Mouse (Mus musculus) ovary, adult 10 weeks (tissue): ENCODE measurements around the gene Pex10. TPM values are rescaled to one million over a fixed set of nuclear protein-coding genes. Genes with fewer than 3 reads are reported as not detected.

Experiments
- polyA plus RNA-seq: library from polyadenylated mRNA; stranded (reverse); fragments of 350-450 nt; fragmentation: Illumina TruSeq; extraction: RNeasy Lipid Tissue Mini Kit (QIAGEN cat#74804); gene quantifications from one replicate; pipeline ENCODE4 v1.2.3, GENCODE M21; 2014

The Pex10 gene
- polyA plus RNA-seq: 2.9 TPM

GRCm38 (mm10) chr4:155066834-155067522 lies at the start of gene Pex10:
Gene Pex10 (plus strand): TSS chr4:155067016.

GRCm38 (mm10) chr4:155056724-155057123 lies 10.1 kb upstream of the Pex10 start, which contains the start of gene Plch2:
Gene Plch2 (minus strand): TSS chr4:155056784.

GRCm38 (mm10) chr4:155086108-155087024 lies 19.6 kb downstream of the Pex10 start, which contains the start of the genes Rer1 and Morn1:
Gene Rer1 (minus strand): TSS chr4:155086382.
Gene Morn1 (plus strand): TSS chr4:155086577.

Other genes starting within 250 kb of the Pex10 start
- gene Ttc34, start 229.6 kb upstream of the Pex10 start, polyA plus RNA-seq: not detected
- gene Mmel1, start 197.4 kb upstream of the Pex10 start, polyA plus RNA-seq: 0.17 TPM
- gene Fam213b, start 167.9 kb upstream of the Pex10 start, polyA plus RNA-seq: not detected
- gene Tnfrsf14, start 138.5 kb upstream of the Pex10 start, polyA plus RNA-seq: not detected
- gene Hes5, start 106.1 kb upstream of the Pex10 start, polyA plus RNA-seq: not detected
- 4.2 TPM for gene Pank4, start 102.9 kb upstream of the Pex10 start, polyA plus RNA-seq
- not detected for gene Plch2, start 10.2 kb upstream of the Pex10 start, polyA plus RNA-seq
- 183 TPM for gene Rer1, start 19.4 kb downstream of the Pex10 start, polyA plus RNA-seq
- gene Morn1, start 19.6 kb downstream of the Pex10 start, polyA plus RNA-seq: 3.4 TPM
- gene Ski, start 155.6 kb downstream of the Pex10 start, polyA plus RNA-seq: 80.6 TPM
- gene Faap20, start 182.8 kb downstream of the Pex10 start, polyA plus RNA-seq: 1.7 TPM